Mouse (Mus musculus) cerebellum, adult 2 months (tissue): ENCODE results near the gene Snhg11.

Source experiments
- CTCF ChIP-seq: fragments of 200-500 bp; IDR thresholded peaks from 2 replicates; pipeline ENCODE4 v1.5.1; 2011; ENCODE audit warnings: low read depth, mild to moderate bottlenecking, control low read depth, low read length, moderate library complexity, borderline replicate concordance; ENCODE audit not compliant: insufficient read depth
- POLR2A ChIP-seq: fragments of 200-500 bp; IDR thresholded peaks from 2 replicates; pipeline ENCODE4 v1.6.1; 2011; ENCODE audit warnings: low read length, control low read depth, borderline replicate concordance; ENCODE audit not compliant: insufficient read depth

DNA sequence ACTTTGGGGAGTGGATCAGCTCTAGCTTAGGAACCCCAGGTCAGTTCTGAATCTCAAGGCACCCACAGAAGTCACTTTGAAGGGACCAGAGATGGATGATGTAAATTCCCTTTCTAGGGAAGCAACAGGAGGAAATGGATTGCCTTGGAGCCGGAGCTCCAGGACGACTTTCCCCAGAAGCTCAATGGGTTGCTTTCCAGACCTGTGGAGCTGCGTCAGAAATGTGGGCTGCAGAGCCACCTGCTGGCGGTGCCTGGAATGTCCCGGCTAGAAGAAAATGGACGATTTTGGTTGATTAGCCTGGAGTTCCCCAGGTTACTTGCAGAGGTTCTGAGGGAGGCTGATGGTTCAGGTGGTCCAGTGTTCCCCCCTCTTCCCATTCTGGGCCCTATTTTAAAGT is 27.6 kb upstream of the Snhg11 start:
- no peak for TF ChIP-seq POLR2A
- peak; percentile 96 for TF ChIP-seq CTCF
